7 mouse cellular contexts compared by ENCODE assay signal in the genomic region with DNA sequence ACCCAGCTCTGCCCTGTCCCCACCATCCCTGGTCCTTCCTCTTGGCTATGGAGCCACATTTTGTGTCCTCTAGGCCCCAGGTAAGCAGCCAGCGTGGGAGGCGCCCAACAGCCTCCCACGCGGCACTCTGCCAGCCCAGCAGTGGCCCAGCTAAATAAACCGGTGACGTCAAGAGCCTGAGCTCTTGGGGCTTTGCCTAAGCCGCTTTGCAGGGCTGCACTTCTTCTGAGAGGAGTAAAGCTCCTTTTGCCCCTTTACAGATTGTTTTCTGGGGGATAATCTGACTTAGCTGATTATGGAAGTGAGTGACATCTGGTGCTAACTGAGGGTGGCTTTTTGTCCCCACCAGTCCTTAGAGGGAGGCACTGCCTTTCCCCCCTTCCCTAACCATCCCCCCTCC. TPM values are rescaled to one million over a fixed set of nuclear protein-coding genes. Genes with fewer than 3 reads are reported as not detected.
DNase-seq lines count a peak whose midpoint lies in the region; ATAC-seq and TF ChIP-seq lines count a peak whose summit lies in the region.

No protein-coding gene starts in this region.

- WGBS in lung, embryonic 16.5 days = 16% methylated on average over 7 of the region's 7 CpGs
- 22% methylated on average over 7 of the region's 7 CpGs for WGBS in heart, embryonic 13.5 days
- WGBS in stomach, postnatal 0 days = 7% methylated on average over 7 of the region's 7 CpGs

- H3K4me1 ChIP-seq in lung, embryonic 16.5 days (replicated peaks; ENCODE audit: control insufficient read depth, insufficient read depth, low read length) = peaks cover 23% of the 10 kb centered on the region
- H3K4me1 ChIP-seq in heart, embryonic 13.5 days = peaks cover 45% of the 10 kb centered on the region
- peaks cover 3% of the 10 kb centered on the region; the same call in 1 of the 2 replicates for H3K4me1 ChIP-seq in stomach, postnatal 0 days (replicated peaks; ENCODE audit: control insufficient read depth, insufficient read depth)

- peak overlapping the region; percentile 17; the same call in 1 of the 2 replicates for H3K9ac ChIP-seq in lung, embryonic 16.5 days (ENCODE audit: low read length)
- H3K9ac ChIP-seq in heart, embryonic 13.5 days = peak overlapping the region; percentile 52
- no peak overlapping the region for H3K9ac ChIP-seq in stomach, postnatal 0 days (ENCODE audit: low read length)

- H3K27me3 ChIP-seq in lung, embryonic 16.5 days (ENCODE audit: control insufficient read depth, insufficient read depth, low read depth, low read length) = no peaks in the 10 kb centered on the region
- 0 out of 2 replicates have a peak, but pooled peaks cover 4% of the 10 kb centered on the region for H3K27me3 ChIP-seq in heart, embryonic 13.5 days (replicated peaks)
- no peaks in the 10 kb centered on the region for H3K27me3 ChIP-seq in stomach, postnatal 0 days (ENCODE audit: control insufficient read depth, insufficient read depth, low read length)

- no peak for DNase-seq in lung, postnatal 25 days (ENCODE audit: low spot score)
- DNase-seq in embryo, embryonic 10.5 days (ENCODE audit: low spot score) = peak; percentile 67
- DNase-seq in lung, postnatal 4 days = peak; percentile 56 to 70
- peak; percentile 61 for DNase-seq in stomach, postnatal 0 days (ENCODE audit: low spot score)
- no peak for DNase-seq in spleen, postnatal 10 days (ENCODE audit: low spot score in 2 of 2)

- TF ChIP-seq EP300 in stomach, postnatal 0 days (optimal IDR thresholded peaks at IDR 0.05) = no peak

- peak; percentile 61; the same call in 1 of the 2 replicates for ATAC-seq in lung, embryonic 16.5 days (ENCODE audit: low read depth)
- ATAC-seq in heart, embryonic 13.5 days (ENCODE audit: extremely low read depth, insufficient number of reproducible peaks, low FRiP score, low TSS enrichment) = no peak
- peak; percentile 48 for ATAC-seq in stomach, postnatal 0 days (ENCODE audit: low FRiP score, low TSS enrichment)

- no peak for TF ChIP-seq CTCF in stomach, postnatal 0 days (IDR thresholded peaks at IDR 0.05; ENCODE audit: low read depth)

- H3K9me3 ChIP-seq in lung, embryonic 16.5 days (ENCODE audit: control insufficient read depth, low read length) = no peaks in the 10 kb centered on the region
- no peaks in the 10 kb centered on the region for H3K9me3 ChIP-seq in heart, embryonic 13.5 days
- H3K9me3 ChIP-seq in stomach, postnatal 0 days (ENCODE audit: control insufficient read depth, low read length) = no peaks in the 10 kb centered on the region

- no peak overlapping the region for H3K4me3 ChIP-seq in lung, embryonic 16.5 days (ENCODE audit: low read length)
- no peak overlapping the region for H3K4me3 ChIP-seq in heart, embryonic 13.5 days
- no peak overlapping the region for H3K4me3 ChIP-seq in stomach, postnatal 0 days (ENCODE audit: low read depth, low read length)

- no peak overlapping the region for H3K27ac ChIP-seq in lung, embryonic 16.5 days (ENCODE audit: low read length)
- peak overlapping the region; percentile 28; the same call in 1 of the 2 replicates for H3K27ac ChIP-seq in heart, embryonic 13.5 days (replicated peaks)
- no peak overlapping the region for H3K27ac ChIP-seq in stomach, postnatal 0 days (replicated peaks)

- no peak overlapping the region for H3K4me2 ChIP-seq in lung, embryonic 16.5 days (ENCODE audit: low read depth, low read length)
- no peak overlapping the region for H3K4me2 ChIP-seq in heart, embryonic 13.5 days
- H3K4me2 ChIP-seq in stomach, postnatal 0 days (replicated peaks; ENCODE audit: low read depth) = no peak overlapping the region

- H3K36me3 ChIP-seq in lung, embryonic 16.5 days (ENCODE audit: control insufficient read depth, insufficient read depth, low read length) = no peaks in the 10 kb centered on the region
- peaks cover 20% of the 10 kb centered on the region; the same call in 1 of the 2 replicates for H3K36me3 ChIP-seq in heart, embryonic 13.5 days
- H3K36me3 ChIP-seq in stomach, postnatal 0 days (ENCODE audit: control insufficient read depth, insufficient read depth, low read length) = no peaks in the 10 kb centered on the region

RNA-seq across cellular contexts. Expression of a gene that starts 22.8 kb away (rescaled TPM):
- 3.8 and 5.5 TPM in 2 replicates for polyA plus RNA-seq in lung, embryonic 16.5 days (2015; fragmentation: Nextera tagmentation; extraction: Ambion mirVana)
- 1.2 and 1.5 TPM in 2 replicates for polyA plus RNA-seq in heart, embryonic 13.5 days (2015; fragmentation: Nextera tagmentation; extraction: Ambion mirVana)
- polyA plus RNA-seq in stomach, postnatal 0 days (2015; fragmentation: Nextera tagmentation; extraction: Ambion mirVana) = 1.3 TPM in 2 replicates

Comparison
In these comparisons a context has a peak if more than half of its experiments do, and no peak if none do; other contexts are left out.
1. DNase-seq: peak in embryo, embryonic 10.5 days (single experiment), lung, postnatal 4 days (2 of 2) and stomach, postnatal 0 days (single experiment); none in lung, postnatal 25 days (single experiment) and spleen, postnatal 10 days (0 of 2).